Mouse (Mus musculus) stomach, adult 2 months (tissue): ENCODE results near the gene Bcl2. TPM values are rescaled to one million over a fixed set of nuclear protein-coding genes. Genes with fewer than 3 reads are reported as not detected.

ENCODE experiments used
- polyA plus RNA-seq: library from polyadenylated mRNA; depleted of rRNA; stranded (reverse); fragments of >200 nt; gene quantifications from 2 replicates; pipeline ENCODE4 v1.2.3, GENCODE M21; 2012; rRNA removed

Bcl2 gene
- polyA plus RNA-seq: 1.1 and 1.2 TPM in 2 replicates

GRCm38 (mm10) chr1:106713621-106714529 lies at the start of gene Bcl2:
Gene Bcl2, minus strand, starts transcription at chr1:106714274.

GRCm38 (mm10) chr1:106759572-106760435 lies 45.7 kb upstream of the Bcl2 start, which contains the start of gene Kdsr:
Gene Kdsr, minus strand, starts transcription at chr1:106759727.

Other genes starting within 250 kb of the Bcl2 start
- gene Kdsr, start 45.5 kb upstream of the Bcl2 start, polyA plus RNA-seq: 7.6 and 11.7 TPM in 2 replicates
- 7.2 and 8.2 TPM in 2 replicates for gene Vps4b, start 82.5 kb upstream of the Bcl2 start, polyA plus RNA-seq
- 2.2 and 2.9 TPM in 2 replicates for gene Serpinb5, start 146.9 kb upstream of the Bcl2 start, polyA plus RNA-seq
- 8.0 and 8.5 TPM in 2 replicates for gene Serpinb12, start 220.2 kb upstream of the Bcl2 start, polyA plus RNA-seq